Mouse (Mus musculus): ENCODE results near the gene Tgm2. TPM values are rescaled to one million over a fixed set of nuclear protein-coding genes. Genes with fewer than 3 reads are reported as not detected.
A peak's percentile ranks its signal among the peaks of the same experiment; 100 is the strongest.

Tgm2 gene
- polyA plus RNA-seq, 1 experiment from 2014 or later = 97.0 TPM

- Histone ChIP-seq H3K4me1 (ENCODE audit: insufficient read depth, low read depth, low read length) (peaks cover 9% of the 10 kb centered on the region), H3K9me3 (ENCODE audit: low read length) (no peaks in the 10 kb centered on the region), H3K27ac (ENCODE audit: low read length) (peak overlapping the region; percentile 66), H3K4me3 (ENCODE audit: low read depth, low read length) (no peak overlapping the region), H3K27me3 (replicated peaks; ENCODE audit: insufficient read depth, low read length) (no peaks in the 10 kb centered on the region), H3K4me2 (replicated peaks; ENCODE audit: low read depth, low read length) (no peak overlapping the region), H3K9ac (replicated peaks; ENCODE audit: low read depth) (no peak overlapping the region), H3K36me3 (ENCODE audit: insufficient read depth, low read length) (no peaks in the 10 kb centered on the region)
- WGBS = 58% methylated on average over 6 of the region's 6 CpGs
- TF ChIP-seq EP300 (IDR thresholded peaks at IDR 0.05) (peak; percentile 53; the same call in 1 of the 2 replicates), CTCF (IDR thresholded peaks at IDR 0.05) (no peak)
- ATAC-seq = peak; percentile 81
- peak; percentile 87 for DNase-seq (ENCODE audit: low spot score)
Measured at GRCm38 (mm10) chr2:158161761-158162160, 15.5 kb upstream of the Tgm2 start.

GRCm38 (mm10) chr2:158159376-158160235 lies 13.4 kb upstream of the Tgm2 start:
- Histone ChIP-seq H3K36me3 (ENCODE audit: insufficient read depth, low read length) (no peaks in the 10 kb centered on the region), H3K4me1 (ENCODE audit: insufficient read depth, low read depth, low read length) (peaks cover 9% of the 10 kb centered on the region), H3K27ac (ENCODE audit: low read length) (peak overlapping the region; percentile 79), H3K4me2 (replicated peaks; ENCODE audit: low read depth, low read length) (peak overlapping the region; percentile 36), H3K9me3 (ENCODE audit: low read length) (no peaks in the 10 kb centered on the region), H3K27me3 (replicated peaks; ENCODE audit: insufficient read depth, low read length) (no peaks in the 10 kb centered on the region), H3K4me3 (ENCODE audit: low read depth, low read length) (no peak overlapping the region), H3K9ac (replicated peaks; ENCODE audit: low read depth) (no peak overlapping the region)
- TF ChIP-seq EP300 (IDR thresholded peaks at IDR 0.05) = no peak
- no peak for TF ChIP-seq CTCF (IDR thresholded peaks at IDR 0.05)
- DNase-seq (ENCODE audit: low spot score) (peak; percentile 78), ATAC-seq (peak; percentile 67)
- WGBS = 15% methylated on average over 7 of the region's 7 CpGs

GRCm38 (mm10) chr2:158157654-158158053 lies 11.4 kb upstream of the Tgm2 start:
- Histone ChIP-seq H3K36me3 (ENCODE audit: insufficient read depth, low read length) (no peaks in the 10 kb centered on the region), H3K9ac (replicated peaks; ENCODE audit: low read depth) (no peak overlapping the region), H3K4me3 (ENCODE audit: low read depth, low read length) (no peak overlapping the region), H3K27ac (ENCODE audit: low read length) (no peak overlapping the region), H3K9me3 (ENCODE audit: low read length) (no peaks in the 10 kb centered on the region), H3K4me1 (ENCODE audit: insufficient read depth, low read depth, low read length) (peaks cover 12% of the 10 kb centered on the region), H3K4me2 (replicated peaks; ENCODE audit: low read depth, low read length) (no peak overlapping the region), H3K27me3 (replicated peaks; ENCODE audit: insufficient read depth, low read length) (no peaks in the 10 kb centered on the region)
- DNase-seq (ENCODE audit: low spot score) (no peak), ATAC-seq (no peak)
- WGBS = 79% methylated on average over 8 of the region's 8 CpGs
- TF ChIP-seq CTCF (IDR thresholded peaks at IDR 0.05) = no peak

GRCm38 (mm10) chr2:158156487-158156886 lies 10.3 kb upstream of the Tgm2 start:
- no peak for ATAC-seq
- Histone ChIP-seq H3K27me3 (replicated peaks; ENCODE audit: insufficient read depth, low read length) (no peaks in the 10 kb centered on the region), H3K4me2 (replicated peaks; ENCODE audit: low read depth, low read length) (no peak overlapping the region), H3K9me3 (ENCODE audit: low read length) (no peaks in the 10 kb centered on the region), H3K4me1 (ENCODE audit: insufficient read depth, low read depth, low read length) (peaks cover 14% of the 10 kb centered on the region), H3K27ac (ENCODE audit: low read length) (no peak overlapping the region), H3K4me3 (ENCODE audit: low read depth, low read length) (no peak overlapping the region), H3K9ac (replicated peaks; ENCODE audit: low read depth) (no peak overlapping the region), H3K36me3 (ENCODE audit: insufficient read depth, low read length) (no peaks in the 10 kb centered on the region)
- 83% methylated on average over 9 of the region's 9 CpGs for WGBS
- DNase-seq (ENCODE audit: low spot score) = no peak
- no peak for TF ChIP-seq CTCF (IDR thresholded peaks at IDR 0.05)
- no peak for TF ChIP-seq EP300 (IDR thresholded peaks at IDR 0.05)

GRCm38 (mm10) chr2:158155615-158156014 lies 9.4 kb upstream of the Tgm2 start:
- no peak for DNase-seq (ENCODE audit: low spot score)
- H3K9me3 ChIP-seq (ENCODE audit: low read length) = no peaks in the 10 kb centered on the region
- no peak overlapping the region for H3K4me3 ChIP-seq (ENCODE audit: low read depth, low read length)
- whole genome bisulfite sequencing = 47% methylated on average over 2 of the region's 2 CpGs
- peaks cover 11% of the 10 kb centered on the region for H3K4me1 ChIP-seq (ENCODE audit: insufficient read depth, low read depth, low read length)
- no peak for ATAC-seq
- H3K36me3 ChIP-seq (ENCODE audit: insufficient read depth, low read length) = no peaks in the 10 kb centered on the region
- TF ChIP-seq CTCF (IDR thresholded peaks at IDR 0.05) (no peak), EP300 (IDR thresholded peaks at IDR 0.05) (no peak)
- H3K4me2 ChIP-seq (replicated peaks; ENCODE audit: low read depth, low read length) = no peak overlapping the region
- H3K27ac ChIP-seq (ENCODE audit: low read length) = no peak overlapping the region
- no peak overlapping the region for H3K9ac ChIP-seq (replicated peaks; ENCODE audit: low read depth)
- H3K27me3 ChIP-seq (replicated peaks; ENCODE audit: insufficient read depth, low read length) = no peaks in the 10 kb centered on the region

GRCm38 (mm10) chr2:158155101-158155500 lies 8.9 kb upstream of the Tgm2 start:
- H3K27ac ChIP-seq (ENCODE audit: low read length) = no peak overlapping the region
- WGBS = 89% methylated on average over 7 of the region's 7 CpGs
- DNase-seq (ENCODE audit: low spot score) = no peak
- no peak overlapping the region for H3K4me3 ChIP-seq (ENCODE audit: low read depth, low read length)
- H3K9me3 ChIP-seq (ENCODE audit: low read length) = no peaks in the 10 kb centered on the region
- TF ChIP-seq EP300 (IDR thresholded peaks at IDR 0.05) = no peak
- TF ChIP-seq CTCF (IDR thresholded peaks at IDR 0.05) = no peak
- no peak overlapping the region for H3K4me2 ChIP-seq (replicated peaks; ENCODE audit: low read depth, low read length)
- no peaks in the 10 kb centered on the region for H3K27me3 ChIP-seq (replicated peaks; ENCODE audit: insufficient read depth, low read length)
- H3K4me1 ChIP-seq (ENCODE audit: insufficient read depth, low read depth, low read length) = peaks cover 6% of the 10 kb centered on the region; the same call in 1 of the 2 replicates
- H3K9ac ChIP-seq (replicated peaks; ENCODE audit: low read depth) = no peak overlapping the region
- no peak for ATAC-seq
- H3K36me3 ChIP-seq (ENCODE audit: insufficient read depth, low read length) = no peaks in the 10 kb centered on the region
